Mouse (Mus musculus) layer of hippocampus, adult 2 months (tissue): Measurements from ENCODE around the gene Slc9a7. TPM values are rescaled to one million over a fixed set of nuclear protein-coding genes. Genes with fewer than 3 reads are reported as not detected.
A peak's percentile ranks its signal among the peaks of the same experiment; 100 is the strongest.

Experiments
- DNase-seq, 2 experiments: peaks; one replicate each; pipeline ENCODE4 v3.0.0; 2022; ENCODE audit warnings: low spot score in 2 of 2
- H3K27ac ChIP-seq: fragments of 200-600 bp; 2 replicates; pipeline ENCODE4 v1.8.1; 2022
- H3K4me3 ChIP-seq: fragments of 200-600 bp; 2 replicates; pipeline ENCODE4 v1.8.1; 2022; ENCODE audit warnings: mild to moderate bottlenecking
- CTCF ChIP-seq: fragments of 200-600 bp; conservative IDR thresholded peaks from 2 replicates; pipeline ENCODE4 v1.8.1; 2022; ENCODE audit warnings: antibody characterized with exemption, mild to moderate bottlenecking, moderate library complexity
- long read RNA-seq, 2 experiments: library from polyadenylated mRNA; stranded (forward); transcript quantifications; one replicate each; pipeline ENCODE4 v2.0.0; 2021; ENCODE audit warnings: borderline mapping rate in 2 of 2
- total RNA-seq, 2 experiments: library from RNA; stranded (reverse); gene quantifications; 2 replicates each; pipeline ENCODE4 v1.2.3; 2021

Gene Slc9a7
- 10 to 100 TPM; 62.9 to 65.6 TPM for total RNA-seq
- long read RNA-seq, experiment 1, partial matches to known transcripts: 0 of 6 reads
- long read RNA-seq, experiment 1, other reads (novel, unspliced or antisense): 6 of 6 reads
- long read RNA-seq, experiment 2, partial matches to known transcripts: 3 of 12 reads
- long read RNA-seq, experiment 2, other reads (novel, unspliced or antisense): 9 of 12 reads

DNA sequence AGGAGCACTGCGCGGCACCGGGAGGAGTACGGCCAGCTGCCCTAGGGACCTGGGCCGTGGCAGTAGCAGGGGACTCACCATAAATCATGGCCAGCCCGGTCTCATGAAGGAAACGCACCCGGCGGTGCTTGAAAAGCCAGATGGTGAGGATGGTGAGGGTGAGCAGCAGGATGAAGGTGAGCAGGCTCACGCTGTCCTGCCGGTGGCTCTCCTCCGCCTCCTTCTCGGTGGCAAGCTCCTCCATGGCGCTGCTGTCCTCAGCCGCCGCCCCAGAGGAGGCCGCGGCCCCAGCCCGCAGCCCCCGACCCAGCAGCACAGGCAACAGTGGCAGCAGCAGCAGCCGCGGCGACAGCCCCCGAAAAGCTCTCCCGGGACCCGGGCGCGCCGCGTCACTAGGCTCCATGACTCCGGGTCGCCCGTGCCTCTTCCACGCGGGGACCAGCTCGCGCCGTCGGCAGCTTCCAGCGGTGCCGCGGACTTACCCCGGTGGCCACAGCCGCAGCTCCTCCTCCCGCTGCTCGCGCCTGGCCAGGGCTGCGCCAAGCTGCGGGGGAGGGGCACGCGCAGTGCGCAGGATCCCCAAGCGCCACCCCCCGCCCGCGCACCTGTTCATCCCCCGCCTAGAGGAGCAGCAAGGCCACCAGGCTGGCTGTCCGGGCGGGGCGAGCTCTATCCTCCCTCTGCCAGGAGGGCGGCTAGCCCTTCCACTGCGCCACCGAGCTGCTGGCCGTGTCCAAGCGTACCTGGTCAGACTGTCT lies at the start of gene Slc9a7:
Slc9a7 (minus strand) TSS at position 526 of the 758 bp plus-strand sequence.
- DNase-seq: peak; percentile 49 to 61
- Histone ChIP-seq H3K4me3 (peak within 1 kb of the TSS; percentile 75), H3K27ac (peak within 1 kb of the TSS; percentile 89)
- TF ChIP-seq CTCF: no peak

DNA sequence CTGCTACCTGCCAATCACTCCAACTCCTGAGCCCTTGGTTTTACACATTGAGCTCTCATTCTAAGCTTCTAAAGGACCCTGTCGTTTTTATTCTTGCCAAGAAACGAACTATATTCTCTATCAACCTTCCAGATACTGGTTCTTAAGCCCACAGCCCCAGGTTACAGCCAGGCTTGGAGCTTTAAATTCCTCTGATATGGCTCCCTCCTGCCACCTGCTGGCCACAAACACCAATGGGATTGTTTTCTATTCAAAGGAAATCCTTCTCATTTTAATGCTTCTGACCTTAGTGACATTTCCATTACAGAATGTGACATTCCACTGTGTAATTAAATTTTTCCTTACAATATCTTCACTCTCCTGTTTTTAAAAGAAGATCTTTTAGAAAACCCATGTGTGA lies 44.1 kb upstream of the Slc9a7 start:
- DNase-seq: peak; percentile 5 to 61
- Histone ChIP-seq H3K4me3 (no peak overlapping the region), H3K27ac (no peak overlapping the region)
- TF ChIP-seq CTCF: peak; percentile 78

DNA sequence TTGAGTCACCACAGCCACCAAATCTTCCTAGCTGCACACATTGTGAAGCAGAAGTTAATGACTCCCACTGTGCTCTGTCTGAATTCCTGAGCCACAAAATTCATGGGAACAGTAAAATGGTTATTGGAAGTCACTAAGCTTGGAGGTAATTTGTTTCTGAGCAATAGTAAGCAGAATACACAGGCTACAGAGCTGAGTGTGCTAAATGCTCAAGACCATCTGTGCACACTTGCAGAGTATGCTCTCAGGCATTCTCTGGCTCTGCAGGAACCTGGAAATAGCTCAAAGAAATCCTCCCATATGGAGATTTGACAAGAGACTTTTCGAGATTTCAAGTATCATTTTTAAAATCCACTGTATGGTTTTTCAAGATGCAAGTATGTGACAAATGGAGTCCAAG lies 41.1 kb upstream of the Slc9a7 start:
- H3K27ac ChIP-seq: no peak overlapping the region
- peak in 1 of 2 experiments; percentile 35 for DNase-seq
- no peak overlapping the region for H3K4me3 ChIP-seq
- TF ChIP-seq CTCF: no peak

DNA sequence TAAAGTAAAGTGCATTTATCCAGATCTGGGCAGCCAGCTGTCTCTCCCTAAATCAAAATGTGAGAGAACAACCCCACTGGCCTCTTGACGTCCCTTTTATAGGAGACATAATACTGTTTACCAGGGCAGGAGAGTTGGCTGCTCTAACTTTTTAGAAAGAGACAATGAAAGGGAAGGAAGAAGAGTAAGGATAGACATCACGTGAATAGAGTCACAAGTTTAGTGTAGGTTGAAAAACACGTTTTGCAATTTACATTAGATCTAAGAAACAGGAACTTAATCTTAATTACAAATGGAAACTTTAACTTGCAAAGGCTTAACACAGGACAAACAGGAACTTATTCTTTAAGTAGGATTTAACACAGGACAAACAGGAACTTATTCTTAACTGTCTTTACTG lies 15.6 kb upstream of the Slc9a7 start:
- DNase-seq: no peak
- TF ChIP-seq CTCF: no peak
- no peak overlapping the region for H3K27ac ChIP-seq
- no peak overlapping the region for H3K4me3 ChIP-seq

DNA sequence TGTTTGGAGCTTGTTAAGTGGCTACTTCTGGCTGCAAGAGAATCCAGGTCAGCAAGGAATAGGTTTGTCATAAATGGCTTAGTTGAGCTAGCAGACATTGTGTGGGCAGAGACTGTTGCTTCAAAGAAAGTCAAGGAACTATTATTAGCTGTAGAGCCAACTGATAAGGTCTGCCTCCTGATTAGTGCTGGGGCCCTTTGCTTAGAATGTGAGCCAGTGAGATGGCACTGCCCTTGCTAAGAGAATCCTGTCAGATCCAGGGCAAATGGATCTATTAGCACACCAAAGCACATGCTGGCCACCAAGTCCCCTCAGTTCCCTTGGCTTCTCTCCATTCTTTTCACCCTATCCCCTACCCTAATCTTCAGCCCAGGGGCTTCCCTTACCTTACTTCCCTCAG lies 14.3 kb upstream of the Slc9a7 start:
- TF ChIP-seq CTCF: no peak
- H3K4me3 ChIP-seq: no peak overlapping the region
- H3K27ac ChIP-seq: no peak overlapping the region
- no peak for DNase-seq

DNA sequence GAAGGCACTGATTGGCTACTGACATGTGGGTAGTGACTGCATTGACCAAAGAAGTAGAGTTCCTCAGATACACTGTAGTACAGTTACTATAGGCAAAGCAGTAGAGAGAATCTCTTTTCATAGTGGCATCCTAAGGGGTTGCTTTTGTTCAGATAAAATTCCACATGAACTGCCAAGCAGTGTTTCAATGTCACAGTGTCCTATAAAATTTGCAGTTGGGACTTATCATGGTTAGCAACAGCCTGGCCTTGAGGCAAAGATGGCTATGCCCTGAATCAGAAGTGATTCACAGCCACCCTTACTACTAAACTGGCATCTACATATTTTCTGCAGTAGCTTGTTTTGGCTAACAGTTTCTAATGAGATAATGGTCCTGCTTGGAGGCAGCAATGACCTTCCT lies 11.7 kb upstream of the Slc9a7 start:
- H3K27ac ChIP-seq: no peak overlapping the region
- no peak for DNase-seq
- no peak for TF ChIP-seq CTCF
- H3K4me3 ChIP-seq: no peak overlapping the region

DNA sequence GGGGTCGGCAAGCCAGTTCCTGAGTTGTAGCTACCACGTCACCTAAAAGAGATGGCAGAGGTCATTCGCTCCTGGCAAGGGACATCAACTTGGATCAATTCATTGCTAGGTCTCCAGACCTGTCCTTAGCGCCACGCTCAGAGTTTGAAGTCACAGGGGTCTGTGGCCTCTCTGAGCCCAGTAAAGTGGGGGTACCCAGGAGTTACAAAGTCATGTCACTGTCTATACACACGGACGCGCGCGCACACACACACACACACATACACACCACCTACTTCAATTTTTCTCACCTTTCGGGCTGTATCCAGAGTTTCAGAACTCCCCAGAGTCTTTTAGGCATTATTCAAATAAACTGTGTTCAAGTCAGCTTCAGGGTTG lies 422 bp upstream of the Slc9a7 start:
- DNase-seq: peak in 1 of 2 experiments; percentile 1
- Histone ChIP-seq H3K27ac (peak overlapping the region; percentile 89), H3K4me3 (peak overlapping the region; percentile 75)
- TF ChIP-seq CTCF: no peak

DNA sequence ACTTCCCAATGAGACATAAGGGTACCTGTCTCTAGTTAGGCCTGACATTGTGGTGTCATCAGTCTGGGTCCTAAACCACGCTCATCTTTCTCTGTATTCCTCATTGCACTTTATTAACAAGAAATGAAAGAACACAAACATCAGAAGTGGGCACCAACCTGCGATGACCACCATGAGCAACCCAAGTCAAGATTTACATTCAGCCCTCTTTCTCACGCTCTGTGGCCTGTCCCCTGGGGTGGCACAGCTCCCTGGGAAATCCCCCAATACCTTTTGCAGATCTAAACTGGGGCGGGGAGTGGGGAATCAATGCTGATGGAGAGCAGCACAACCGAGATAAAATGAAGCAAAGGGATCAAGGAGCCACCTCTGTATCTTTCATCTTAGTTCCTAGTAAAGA lies 892 bp downstream of the Slc9a7 start:
- Histone ChIP-seq H3K27ac (peak overlapping the region; percentile 18; the same call in 1 of the 2 replicates), H3K4me3 (peak overlapping the region; percentile 75)
- DNase-seq: no peak

DNA sequence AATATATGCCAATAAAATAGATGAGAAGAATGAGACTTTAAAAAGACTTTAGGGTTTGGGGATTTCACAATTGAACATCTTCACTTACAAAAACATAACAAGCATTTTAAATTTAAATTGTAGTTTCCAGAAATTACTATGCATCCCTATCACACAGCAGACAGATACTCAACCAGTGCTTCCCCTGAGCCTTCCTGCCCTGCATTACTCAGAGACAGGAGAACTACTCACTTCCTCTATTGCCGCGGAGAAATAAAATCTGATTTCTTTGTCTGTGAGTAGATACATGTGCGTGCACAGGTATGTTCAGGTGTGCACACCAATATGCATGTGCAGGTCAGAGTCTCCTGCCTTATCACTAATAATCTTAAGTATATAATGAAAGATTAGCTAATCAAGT lies 2.9 kb downstream of the Slc9a7 start:
- no peak for DNase-seq
- no peak overlapping the region for H3K27ac ChIP-seq
- H3K4me3 ChIP-seq: peak overlapping the region; percentile 75
- TF ChIP-seq CTCF: no peak

More for the DNA sequence above, 892 bp downstream of the Slc9a7 start:
- no peak for TF ChIP-seq CTCF

DNA sequence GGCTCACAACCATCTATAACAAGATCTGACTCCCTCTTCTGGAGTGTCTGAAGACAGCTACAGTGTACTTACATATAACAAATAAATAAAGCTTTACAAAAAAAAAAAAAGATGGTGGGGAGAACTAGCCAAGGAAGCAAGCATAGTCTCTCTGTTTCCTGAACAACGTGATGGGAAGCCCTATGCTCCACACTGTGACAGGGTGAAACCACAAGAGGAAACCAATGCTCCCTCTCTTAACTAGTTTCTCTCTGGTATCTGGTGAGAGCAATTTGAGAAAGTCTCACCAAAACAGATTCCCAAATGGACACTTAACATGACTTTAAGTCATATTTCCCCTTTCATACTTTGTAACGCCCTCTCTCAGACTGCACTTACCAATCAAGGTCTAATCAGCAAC lies 5.4 kb downstream of the Slc9a7 start:
- H3K4me3 ChIP-seq: no peak overlapping the region
- no peak overlapping the region for H3K27ac ChIP-seq
- TF ChIP-seq CTCF: no peak
- DNase-seq: no peak

DNA sequence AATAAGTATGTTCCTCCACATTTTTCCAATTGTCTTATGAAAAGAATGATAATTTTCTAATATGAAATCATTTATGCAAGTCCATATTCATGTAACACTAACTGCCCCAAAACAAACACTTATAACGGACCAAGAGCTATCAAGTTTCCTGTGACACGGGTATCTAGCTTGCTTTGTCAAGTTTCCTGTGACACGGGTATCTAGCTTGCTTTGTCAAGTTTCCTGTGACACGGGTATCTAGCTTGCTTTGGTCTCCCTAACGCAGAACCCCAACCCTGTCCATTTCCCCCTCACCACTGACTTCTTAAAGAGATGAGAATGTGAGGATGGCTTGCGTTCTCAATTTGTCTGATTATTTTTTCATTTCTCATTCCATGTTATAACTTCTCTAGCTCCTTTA lies 12.2 kb downstream of the Slc9a7 start:
- TF ChIP-seq CTCF: no peak
- H3K4me3 ChIP-seq: no peak overlapping the region
- H3K27ac ChIP-seq: no peak overlapping the region
- no peak for DNase-seq

DNA sequence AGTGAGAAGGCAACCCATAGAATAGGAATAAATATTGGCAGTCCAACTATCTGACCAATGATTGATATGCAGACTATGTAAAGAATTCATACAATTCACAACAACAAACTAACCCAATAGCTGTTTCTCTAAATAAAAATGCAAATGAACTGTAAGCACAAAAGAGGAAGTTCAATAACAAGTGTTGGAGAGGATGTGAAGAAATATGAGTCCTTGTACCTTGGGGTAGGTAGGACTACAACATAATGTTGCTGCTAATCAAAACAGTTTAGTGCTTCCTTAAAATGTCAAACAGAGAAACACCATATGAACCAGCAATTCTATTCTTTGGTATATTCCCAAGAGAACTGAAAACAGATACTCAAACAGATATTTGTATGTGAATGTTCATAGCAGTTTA lies 17.8 kb downstream of the Slc9a7 start:
- H3K27ac ChIP-seq: no peak overlapping the region

DNA sequence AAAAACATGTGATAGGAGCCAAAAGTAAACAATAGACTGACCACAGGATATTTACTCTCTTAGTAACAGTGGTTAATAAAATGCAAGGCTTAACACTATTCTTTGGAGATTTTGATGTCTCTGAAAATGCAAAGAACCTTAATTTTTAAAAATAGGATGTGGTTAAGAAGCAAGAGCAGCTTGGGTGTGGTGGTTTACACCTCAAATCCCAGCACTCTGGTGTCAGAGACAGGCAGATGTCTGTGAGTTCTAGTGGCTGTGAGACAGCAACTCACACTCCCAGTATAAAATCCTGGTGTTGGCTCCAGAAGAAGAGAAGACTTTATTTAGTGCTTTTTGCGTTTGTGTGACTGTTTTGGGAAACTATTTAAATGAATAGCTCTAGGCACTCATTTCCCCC lies 19.6 kb downstream of the Slc9a7 start:
- TF ChIP-seq CTCF: no peak
- Histone ChIP-seq H3K27ac (no peak overlapping the region), H3K4me3 (no peak overlapping the region)
- DNase-seq: no peak

More for the DNA sequence above, 17.8 kb downstream of the Slc9a7 start:
- no peak overlapping the region for H3K4me3 ChIP-seq
- TF ChIP-seq CTCF: no peak
- no peak for DNase-seq

DNA sequence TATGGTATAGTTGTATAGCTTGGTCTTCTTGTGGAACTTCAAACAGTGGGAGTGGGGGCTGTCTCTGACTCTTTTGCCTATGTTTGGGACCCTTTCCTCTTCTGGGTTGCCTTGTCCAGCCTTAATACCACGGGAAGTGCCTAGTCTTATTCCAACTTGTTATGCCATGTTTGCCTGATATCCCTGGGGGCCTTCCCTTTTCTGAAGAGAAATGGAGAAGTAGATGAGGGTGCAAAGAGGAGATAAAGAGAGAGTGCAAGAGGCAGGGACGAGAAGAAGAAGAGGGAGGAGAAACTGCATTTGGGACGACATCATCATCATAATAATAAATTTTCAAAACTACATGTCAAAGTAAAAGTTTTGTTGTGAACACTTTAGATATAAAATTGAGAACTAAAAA lies 21.6 kb downstream of the Slc9a7 start:
- DNase-seq: no peak
- H3K27ac ChIP-seq: no peak overlapping the region
- no peak overlapping the region for H3K4me3 ChIP-seq
- no peak for TF ChIP-seq CTCF
